Mouse (Mus musculus) forebrain, embryonic 15.5 days (tissue): ENCODE results near the gene Ptpdc1. TPM values are rescaled to one million over a fixed set of nuclear protein-coding genes. Genes with fewer than 3 reads are reported as not detected.

Experiments
- ATAC-seq: fragments of 200-750 bp; cut with Nextera tagmentation; replicated peaks from 2 replicates; pipeline ENCODE4 v1.8.0; 2017; ENCODE audit warnings: mild to moderate bottlenecking, moderate TSS enrichment, moderate library complexity
- H3K27ac ChIP-seq: fragments of 300-500 bp; sonication (generic); replicated peaks from 2 replicates; pipeline ENCODE4 v1.5.1; 2015; ENCODE audit warnings: mild to moderate bottlenecking, inconsistent platforms
- H3K27me3 ChIP-seq: fragments of 300-500 bp; sonication (generic); 2 replicates; pipeline ENCODE4 v1.6.1; 2015; ENCODE audit warnings: inconsistent platforms
- H3K36me3 ChIP-seq: fragments of 300-500 bp; sonication (generic); 2 replicates; pipeline ENCODE4 v1.6.1; 2015; ENCODE audit warnings: mild to moderate bottlenecking, inconsistent platforms
- H3K4me1 ChIP-seq: fragments of 300-500 bp; sonication (generic); 2 replicates; pipeline ENCODE4 v1.6.1; 2015; ENCODE audit warnings: inconsistent platforms
- H3K4me2 ChIP-seq: fragments of 300-500 bp; sonication (generic); replicated peaks from 2 replicates; pipeline ENCODE4 v1.6.1; 2015; ENCODE audit warnings: mild to moderate bottlenecking, inconsistent platforms
- H3K4me3 ChIP-seq: fragments of 300-500 bp; sonication (generic); 2 replicates; pipeline ENCODE4 v1.5.1; 2015; ENCODE audit warnings: mild to moderate bottlenecking, inconsistent platforms
- H3K9ac ChIP-seq: fragments of 300-500 bp; sonication (generic); replicated peaks from 2 replicates; pipeline ENCODE4 v1.6.1; 2015; ENCODE audit warnings: mild to moderate bottlenecking, inconsistent platforms
- H3K9me3 ChIP-seq: fragments of 300-500 bp; sonication (generic); 2 replicates; pipeline ENCODE4 v1.6.1; 2016; ENCODE audit warnings: inconsistent platforms
- WGBS: fragments of 180-500 bp; shearing (Covaris S2); methylation state at CpG from one replicate; pipeline ENCODE4 v1.1.7; 2015; ENCODE audit warnings: mixed read lengths; 5-methylcytosine and 5-hydroxymethylcytosine counted together
- polyA plus RNA-seq: library from polyadenylated mRNA; unstranded; fragments of >200 nt; fragmentation: Nextera tagmentation; extraction: Ambion mirVana; gene quantifications from 2 replicates; pipeline ENCODE4 v1.2.1, GENCODE M21; 2015

Gene Ptpdc1
- polyA plus RNA-seq, 1 experiment from 2014 or later, result 16.0 TPM

DNA sequence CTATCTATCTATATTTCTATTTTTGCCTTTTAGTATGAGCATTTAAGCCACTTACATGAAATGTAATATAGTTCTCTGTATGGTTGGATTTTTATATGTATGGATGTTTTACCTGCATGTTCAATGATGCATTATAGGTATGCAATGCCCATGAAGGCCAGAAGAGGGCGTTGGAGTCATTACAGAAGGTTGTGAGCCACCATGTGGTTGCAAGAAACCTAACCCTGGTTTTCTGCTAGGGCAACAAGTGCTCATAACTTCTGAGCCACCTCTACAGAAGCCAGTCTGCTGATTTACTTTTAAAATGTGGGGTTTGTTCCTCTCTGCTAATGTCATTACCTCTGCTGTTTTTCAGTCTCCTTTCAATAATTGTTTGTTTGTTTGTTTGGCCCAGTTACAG lies 25.2 kb upstream of the Ptpdc1 start:
- Histone ChIP-seq H3K4me3 (no peak overlapping the region), H3K4me2 (no peak overlapping the region), H3K9me3 (no peaks in the 10 kb centered on the region), H3K4me1 (no peaks in the 10 kb centered on the region), H3K27me3 (peaks cover 13% of the 10 kb centered on the region; the same call in 1 of the 2 replicates), H3K27ac (no peak overlapping the region), H3K36me3 (no peaks in the 10 kb centered on the region), H3K9ac (no peak overlapping the region)
- ATAC-seq, result no peak
- 0% methylated on average over 1 of the region's 1 CpGs for WGBS

DNA sequence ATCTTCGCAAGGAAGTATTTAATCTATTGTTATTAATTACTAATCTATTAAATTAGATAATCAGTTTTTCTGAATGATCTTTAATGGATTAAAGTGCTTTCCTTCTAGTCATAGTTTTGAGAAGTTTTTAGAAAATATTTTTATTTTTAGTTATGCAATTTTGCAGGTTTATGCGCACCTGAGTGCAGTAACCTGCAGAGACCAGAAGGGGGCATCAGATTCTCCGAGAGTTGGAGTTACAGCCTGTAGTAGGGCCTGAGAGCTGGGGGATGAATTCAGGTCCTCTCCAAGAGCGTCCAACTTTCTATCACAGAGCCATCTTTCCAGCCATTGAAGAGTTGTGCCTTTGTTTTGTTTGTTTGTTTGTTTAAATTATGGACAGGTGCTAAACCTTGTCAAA lies 21.2 kb upstream of the Ptpdc1 start:
- Histone ChIP-seq H3K9me3 (no peaks in the 10 kb centered on the region), H3K4me1 (no peaks in the 10 kb centered on the region), H3K9ac (no peak overlapping the region), H3K36me3 (no peaks in the 10 kb centered on the region), H3K4me2 (no peak overlapping the region), H3K4me3 (no peak overlapping the region), H3K27me3 (no peaks in the 10 kb centered on the region), H3K27ac (no peak overlapping the region)
- ATAC-seq, result no peak
- 88% methylated on average over 4 of the region's 4 CpGs for WGBS

DNA sequence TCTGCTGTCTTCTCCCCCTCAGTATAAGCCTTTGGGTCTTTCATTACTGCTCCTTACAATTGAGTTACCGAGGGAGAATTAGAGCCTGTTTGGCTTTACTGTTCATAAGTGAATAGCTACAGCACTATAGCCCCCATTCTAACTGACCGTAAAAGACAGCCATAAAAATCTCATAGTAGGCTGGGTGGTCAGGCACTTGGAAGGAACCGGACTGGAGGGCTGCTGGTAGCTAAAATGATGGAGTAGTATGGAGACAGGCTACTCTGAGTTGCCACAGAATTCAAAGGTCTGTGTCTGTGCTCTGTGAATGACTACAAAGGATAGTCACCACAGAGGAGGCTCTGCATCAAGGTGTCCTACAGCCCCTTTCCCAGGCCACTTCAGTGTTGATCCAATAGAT lies 18.5 kb upstream of the Ptpdc1 start:
- no peaks in the 10 kb centered on the region for H3K27me3 ChIP-seq
- H3K4me2 ChIP-seq, result no peak overlapping the region
- H3K4me1 ChIP-seq, result no peaks in the 10 kb centered on the region
- H3K4me3 ChIP-seq, result no peak overlapping the region
- 85% methylated on average over 3 of the region's 3 CpGs for WGBS
- no peaks in the 10 kb centered on the region for H3K9me3 ChIP-seq
- H3K36me3 ChIP-seq, result no peaks in the 10 kb centered on the region
- no peak for ATAC-seq
- no peak overlapping the region for H3K27ac ChIP-seq
- H3K9ac ChIP-seq, result no peak overlapping the region

DNA sequence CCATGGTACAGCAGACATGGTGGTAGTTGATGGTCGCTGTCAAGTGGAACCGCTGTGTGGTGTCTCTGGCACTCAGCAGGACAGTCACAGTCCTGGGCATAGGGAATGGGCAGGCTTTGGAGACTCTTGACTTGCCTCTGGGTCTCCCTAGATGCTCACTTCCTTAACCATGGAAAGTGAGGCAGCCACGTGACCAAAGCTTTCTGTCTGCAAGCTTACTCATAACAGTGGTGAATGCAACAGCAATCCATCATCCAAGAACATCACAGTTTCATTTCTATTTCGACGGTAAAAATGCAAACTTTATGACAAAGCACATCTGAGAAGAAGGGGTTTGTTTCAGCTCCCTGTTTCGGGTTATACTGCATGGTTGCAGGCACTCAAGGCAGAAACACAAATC lies 17.6 kb upstream of the Ptpdc1 start:
- Histone ChIP-seq H3K4me1 (no peaks in the 10 kb centered on the region), H3K27me3 (no peaks in the 10 kb centered on the region), H3K4me2 (no peak overlapping the region), H3K27ac (no peak overlapping the region), H3K9ac (no peak overlapping the region), H3K4me3 (no peak overlapping the region), H3K9me3 (no peaks in the 10 kb centered on the region), H3K36me3 (no peaks in the 10 kb centered on the region)
- no peak for ATAC-seq
- 82% methylated on average over 6 of the region's 6 CpGs for WGBS

DNA sequence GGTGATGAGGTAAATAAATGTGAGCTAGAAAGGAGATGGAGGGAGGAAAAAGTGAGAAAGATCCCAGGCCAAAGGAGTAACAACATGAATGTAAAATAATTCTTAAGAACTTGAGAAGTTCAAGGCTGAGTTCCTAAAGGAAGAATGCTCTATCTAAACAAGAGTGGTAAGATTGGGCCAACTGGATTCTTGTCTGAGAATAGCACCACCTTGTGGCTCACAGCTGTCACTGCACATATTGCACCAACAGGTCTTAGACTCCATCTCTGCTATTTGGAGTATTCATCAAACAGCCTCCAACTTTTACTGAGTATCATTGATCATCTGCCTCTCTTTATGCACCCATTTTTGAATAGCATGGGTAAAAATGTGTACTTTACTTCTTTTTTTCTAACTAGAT lies 14.1 kb upstream of the Ptpdc1 start:
- ATAC-seq, result peak; percentile 61; the same call in 1 of the 2 replicates

DNA sequence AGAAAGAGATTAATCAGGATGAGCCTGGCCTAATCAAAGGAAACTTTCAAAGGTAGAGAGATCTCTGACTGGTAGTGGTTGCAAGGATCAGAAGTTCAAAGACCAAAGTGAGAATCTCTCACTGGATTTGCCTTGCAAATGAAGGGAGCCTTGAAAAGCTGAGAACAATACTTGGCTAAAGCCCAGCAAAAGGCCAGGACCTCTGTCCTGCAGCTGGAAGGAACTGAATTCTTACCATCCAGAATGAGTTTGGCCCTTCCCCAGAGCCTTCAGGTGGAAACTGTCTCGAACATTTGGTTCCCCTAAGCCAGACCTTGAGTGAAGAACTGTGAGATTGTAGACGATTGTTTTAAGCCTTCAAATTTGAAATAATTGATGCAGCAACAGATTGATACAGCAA lies 12.2 kb upstream of the Ptpdc1 start:
- Histone ChIP-seq H3K36me3 (no peaks in the 10 kb centered on the region), H3K4me3 (no peak overlapping the region), H3K27ac (no peak overlapping the region), H3K4me1 (no peaks in the 10 kb centered on the region), H3K9me3 (no peaks in the 10 kb centered on the region), H3K27me3 (no peaks in the 10 kb centered on the region), H3K4me2 (no peak overlapping the region), H3K9ac (no peak overlapping the region)
- 54% methylated on average over 2 of the region's 2 CpGs for WGBS
- ATAC-seq, result no peak

More for the DNA sequence above, 14.1 kb upstream of the Ptpdc1 start:
- no peaks in the 10 kb centered on the region for H3K36me3 ChIP-seq
- H3K4me2 ChIP-seq, result no peak overlapping the region
- H3K9ac ChIP-seq, result no peak overlapping the region
- H3K27me3 ChIP-seq, result no peaks in the 10 kb centered on the region
- no peaks in the 10 kb centered on the region for H3K4me1 ChIP-seq
- no peak overlapping the region for H3K27ac ChIP-seq
- H3K4me3 ChIP-seq, result no peak overlapping the region
- no peaks in the 10 kb centered on the region for H3K9me3 ChIP-seq

DNA sequence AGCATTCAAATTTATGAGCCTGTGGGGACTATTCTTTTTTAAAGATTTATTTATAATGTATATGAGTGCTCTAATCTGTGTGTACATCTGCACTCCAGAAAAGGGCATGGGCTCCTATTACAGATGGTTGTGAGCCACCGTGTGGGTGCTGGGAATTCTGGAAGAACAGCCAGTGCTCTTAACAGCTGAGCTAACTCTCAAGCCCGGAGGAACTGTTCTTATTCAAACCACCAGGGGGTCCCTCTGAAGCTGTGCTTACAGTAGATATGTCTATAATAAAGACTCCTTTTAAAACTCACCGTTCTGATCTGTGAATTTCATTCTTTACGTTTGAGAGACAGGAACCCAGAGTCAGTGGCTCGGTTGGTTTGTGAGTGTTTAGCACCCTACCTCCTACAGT lies 6.2 kb upstream of the Ptpdc1 start:
- 74% methylated on average over 5 of the region's 5 CpGs for WGBS
- Histone ChIP-seq H3K4me1 (no peaks in the 10 kb centered on the region), H3K4me3 (no peak overlapping the region), H3K27ac (no peak overlapping the region), H3K27me3 (no peaks in the 10 kb centered on the region), H3K9me3 (no peaks in the 10 kb centered on the region), H3K36me3 (no peaks in the 10 kb centered on the region), H3K9ac (no peak overlapping the region), H3K4me2 (no peak overlapping the region)
- no peak for ATAC-seq

DNA sequence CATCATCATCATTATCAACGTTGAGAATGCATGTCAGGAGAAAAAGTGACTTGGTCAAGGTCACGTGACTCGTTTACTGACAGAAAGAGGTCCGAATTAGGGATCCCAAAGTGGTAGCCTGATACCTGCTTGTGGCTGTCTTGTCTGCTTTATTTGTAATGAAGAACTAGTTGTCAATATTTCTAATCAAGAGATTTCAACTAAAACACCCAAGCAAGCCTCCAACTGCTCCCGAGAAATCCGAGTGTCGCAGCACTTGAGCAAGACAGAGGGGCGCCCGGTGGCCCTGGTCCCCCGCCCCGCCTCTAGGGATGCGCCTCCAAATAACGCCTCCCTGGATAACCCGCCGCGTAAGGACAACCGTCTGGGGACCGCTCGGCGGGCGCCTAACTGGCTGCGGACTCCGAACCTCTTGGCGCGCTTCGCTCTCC lies 481 bp downstream of the Ptpdc1 start:
- Histone ChIP-seq H3K27ac (peak overlapping the region; percentile 94), H3K36me3 (no peaks in the 10 kb centered on the region), H3K4me1 (peaks cover 13% of the 10 kb centered on the region), H3K9ac (peak overlapping the region; percentile 82), H3K27me3 (no peaks in the 10 kb centered on the region), H3K4me2 (peak overlapping the region; percentile 82), H3K4me3 (peak overlapping the region; percentile 90), H3K9me3 (no peaks in the 10 kb centered on the region)
- ATAC-seq, result peak; percentile 86
- WGBS, result under 1% methylated on average over 26 of the region's 26 CpGs

DNA sequence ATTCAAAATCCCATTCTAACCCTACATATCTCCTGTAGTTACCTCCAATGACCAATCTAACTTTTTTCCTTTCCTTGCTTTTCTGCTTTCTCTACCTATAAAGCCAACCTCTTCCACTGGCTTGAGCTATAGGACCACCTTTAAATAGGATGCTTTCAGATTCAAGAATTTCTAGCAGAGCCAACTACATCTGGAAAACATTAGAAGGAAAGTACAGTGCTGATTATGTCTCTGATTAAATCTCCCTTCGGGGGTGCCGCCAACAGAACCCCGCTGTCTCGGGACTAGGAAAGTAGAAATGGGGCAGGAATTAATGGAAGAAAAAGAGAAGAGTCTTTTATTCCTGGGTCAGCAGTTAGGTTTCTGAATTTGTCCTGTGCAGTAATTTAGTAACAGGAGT lies 6.6 kb downstream of the Ptpdc1 start:
- 96% methylated on average over 4 of the region's 4 CpGs for WGBS
- Histone ChIP-seq H3K27me3 (no peaks in the 10 kb centered on the region), H3K27ac (no peak overlapping the region), H3K4me1 (no peaks in the 10 kb centered on the region), H3K4me2 (no peak overlapping the region), H3K36me3 (no peaks in the 10 kb centered on the region), H3K9ac (no peak overlapping the region), H3K4me3 (no peak overlapping the region), H3K9me3 (no peaks in the 10 kb centered on the region)
- no peak for ATAC-seq

DNA sequence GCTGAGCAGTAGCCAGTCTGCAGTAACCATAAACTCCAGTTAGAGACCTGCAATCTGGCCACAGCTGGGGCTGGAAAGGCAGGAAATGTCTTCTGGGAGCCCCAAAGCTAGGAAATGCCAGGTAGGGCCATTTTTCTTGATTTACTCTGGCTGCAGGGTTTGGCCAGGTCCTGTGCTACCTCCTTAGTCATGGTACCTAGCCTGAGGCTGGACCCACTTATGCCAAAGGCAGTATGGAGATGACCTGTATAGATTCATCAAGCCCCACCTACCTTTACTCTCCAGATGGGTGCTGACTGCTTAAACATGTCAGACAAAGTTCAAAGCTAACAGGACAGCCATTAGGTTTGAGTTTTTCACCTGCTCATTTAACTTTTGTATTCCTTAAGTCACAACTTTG lies 7.7 kb downstream of the Ptpdc1 start:
- no peak overlapping the region for H3K9ac ChIP-seq
- no peak for ATAC-seq
- H3K9me3 ChIP-seq, result no peaks in the 10 kb centered on the region
- no peak overlapping the region for H3K4me2 ChIP-seq
- no peaks in the 10 kb centered on the region for H3K36me3 ChIP-seq
- no peak overlapping the region for H3K4me3 ChIP-seq
- H3K27me3 ChIP-seq, result no peaks in the 10 kb centered on the region
- H3K27ac ChIP-seq, result no peak overlapping the region
- no peaks in the 10 kb centered on the region for H3K4me1 ChIP-seq

DNA sequence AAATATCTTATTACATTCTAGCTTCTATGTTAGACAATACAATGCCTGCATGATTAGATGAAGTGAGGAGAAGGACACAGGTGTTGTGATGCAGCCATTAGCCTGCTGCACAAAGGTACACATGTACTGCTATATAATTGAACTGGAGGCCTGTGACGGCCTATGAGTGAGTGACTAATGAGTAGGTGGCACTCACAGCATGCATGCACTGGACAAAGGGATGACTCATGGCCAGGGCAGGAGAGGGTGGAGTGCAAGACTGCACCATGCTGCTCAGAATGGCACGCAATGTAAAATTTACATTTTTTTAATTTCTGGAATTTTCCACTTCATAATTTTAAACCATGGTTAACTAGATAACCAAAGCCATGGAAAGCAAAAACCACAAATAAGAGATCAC lies 10.9 kb downstream of the Ptpdc1 start:
- Histone ChIP-seq H3K4me2 (no peak overlapping the region), H3K27me3 (no peaks in the 10 kb centered on the region), H3K36me3 (no peaks in the 10 kb centered on the region), H3K4me1 (no peaks in the 10 kb centered on the region), H3K4me3 (no peak overlapping the region), H3K9ac (no peak overlapping the region), H3K9me3 (no peaks in the 10 kb centered on the region), H3K27ac (no peak overlapping the region)
- 80% methylated on average over 2 of the region's 2 CpGs for WGBS
- no peak for ATAC-seq

DNA sequence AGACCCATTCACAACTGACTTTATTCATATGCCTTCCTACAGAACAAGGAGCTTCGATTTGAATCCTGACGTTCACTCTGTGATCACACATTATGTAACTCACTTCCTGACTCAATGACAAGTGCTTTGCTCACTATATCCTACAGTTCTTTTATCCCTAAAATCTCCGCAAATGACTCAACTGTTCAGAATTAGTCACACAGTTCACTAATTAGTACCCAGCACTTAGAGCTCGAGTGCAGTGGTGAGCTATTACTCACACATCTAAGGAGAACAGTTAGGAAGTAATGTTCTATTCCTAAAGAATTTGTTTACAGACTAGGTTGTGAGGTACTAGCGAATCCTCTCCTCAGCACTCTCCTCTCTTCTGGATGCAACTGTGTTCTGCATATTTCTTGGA lies 16.4 kb downstream of the Ptpdc1 start:
- Histone ChIP-seq H3K4me2 (no peak overlapping the region), H3K4me1 (no peaks in the 10 kb centered on the region), H3K9ac (no peak overlapping the region), H3K27me3 (no peaks in the 10 kb centered on the region), H3K36me3 (no peaks in the 10 kb centered on the region), H3K4me3 (no peak overlapping the region), H3K27ac (no peak overlapping the region), H3K9me3 (no peaks in the 10 kb centered on the region)
- no peak for ATAC-seq
- 52% methylated on average over 5 of the region's 5 CpGs for WGBS

DNA sequence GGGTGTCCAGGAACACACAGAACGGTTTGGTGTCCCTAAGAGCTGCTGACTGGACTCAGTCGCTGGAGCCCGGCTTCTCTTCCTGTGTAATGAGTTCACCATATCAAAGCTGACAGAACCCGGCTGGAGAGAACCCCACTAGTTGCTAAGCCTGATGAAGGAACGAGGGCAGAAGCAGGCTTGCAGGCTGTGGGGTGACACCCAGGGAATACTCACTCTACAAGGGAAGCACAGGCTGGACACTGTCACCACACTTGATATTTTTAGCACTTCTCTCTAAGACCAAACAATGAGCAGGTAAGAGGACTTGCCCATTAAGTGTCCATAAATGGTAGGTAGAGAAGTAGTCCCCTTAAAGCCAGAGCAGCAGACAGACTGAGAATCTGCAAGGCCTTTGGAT lies 20.9 kb downstream of the Ptpdc1 start:
- WGBS, result 86% methylated on average over 5 of the region's 5 CpGs
- H3K27ac ChIP-seq, result no peak overlapping the region
- H3K4me2 ChIP-seq, result no peak overlapping the region
- H3K36me3 ChIP-seq, result no peaks in the 10 kb centered on the region
- no peak overlapping the region for H3K4me3 ChIP-seq
- no peaks in the 10 kb centered on the region for H3K9me3 ChIP-seq
- no peak for ATAC-seq
- no peaks in the 10 kb centered on the region for H3K27me3 ChIP-seq
- H3K4me1 ChIP-seq, result no peaks in the 10 kb centered on the region
- H3K9ac ChIP-seq, result no peak overlapping the region
